Mouse (Mus musculus) cortical plate, adult 2 months (tissue): ENCODE measurements around the gene Frmd4a.

Experiments used
- CTCF ChIP-seq: fragments of 200-500 bp; IDR thresholded peaks from 2 replicates; pipeline ENCODE4 v1.5.1; 2011; ENCODE audit warnings: mild to moderate bottlenecking, control low read depth, low read length; ENCODE audit not compliant: insufficient read depth; ENCODE audit errors: extremely low read depth
- POLR2A ChIP-seq: fragments of 200-500 bp; IDR thresholded peaks from 2 replicates; pipeline ENCODE4 v1.6.1; 2011; ENCODE audit warnings: mild to moderate bottlenecking, low read length, control low read depth; ENCODE audit not compliant: insufficient read depth; ENCODE audit errors: extremely low read depth

DNA sequence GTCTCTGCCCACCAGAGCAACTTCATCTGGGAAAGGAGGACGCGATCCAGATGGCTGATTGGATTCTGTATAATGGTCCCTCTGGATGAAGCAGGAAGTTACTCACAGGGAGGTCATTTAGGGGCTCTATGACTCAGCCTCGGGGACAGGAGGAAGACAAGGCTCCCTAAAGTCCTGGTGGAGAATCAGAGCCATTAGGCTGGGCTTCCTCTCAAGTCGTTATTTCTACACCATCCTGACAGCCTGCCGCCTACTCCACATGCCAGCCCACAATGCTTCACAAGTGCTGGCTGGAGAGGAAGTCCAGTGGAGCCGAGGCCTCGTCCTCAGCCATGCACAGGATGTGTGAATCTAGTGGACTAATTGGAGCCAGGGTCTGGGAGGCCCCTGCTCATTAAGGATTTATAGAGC is 537.7 kb downstream of the Frmd4a start:
- TF ChIP-seq POLR2A (no peak), CTCF (no peak)
